Mouse (Mus musculus): ENCODE results near the gene Timm10. TPM values are rescaled to one million over a fixed set of nuclear protein-coding genes. Genes with fewer than 3 reads are reported as not detected.

Gene Timm10
- polyA plus RNA-seq, 1 experiment from 2014 or later = 35.8 TPM

DNA sequence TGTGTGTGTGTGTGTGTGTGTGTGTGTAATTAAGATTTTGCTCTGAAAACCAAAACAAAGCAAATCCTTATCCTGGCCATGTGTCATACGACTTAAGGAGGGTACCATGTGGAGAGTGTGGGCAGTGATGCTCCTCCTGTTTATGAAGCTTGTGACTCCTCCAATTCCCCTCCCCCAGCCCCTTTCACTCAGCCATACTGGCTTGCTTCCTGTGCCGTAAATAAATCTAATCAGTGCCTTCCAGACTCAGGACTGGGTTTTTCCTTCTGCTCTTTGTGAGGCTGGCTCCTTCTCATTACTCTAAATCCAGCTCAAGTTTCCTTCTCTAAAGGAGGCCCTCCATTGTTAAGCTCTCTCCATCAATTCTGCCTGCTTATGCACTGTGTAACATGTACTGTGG is 3.6 kb upstream of the Timm10 start:
- no peaks in the 10 kb centered on the region for H3K36me3 ChIP-seq
- no peak overlapping the region for H3K9ac ChIP-seq (replicated peaks)
- no peak overlapping the region for H3K4me3 ChIP-seq
- H3K27me3 ChIP-seq = peaks cover 14% of the 10 kb centered on the region
- no peak overlapping the region for H3K4me2 ChIP-seq (replicated peaks)
- no peaks in the 10 kb centered on the region for H3K9me3 ChIP-seq
- 40% methylated on average over 2 of the region's 2 CpGs for WGBS
- no peak overlapping the region for H3K27ac ChIP-seq (replicated peaks)
- no peak for ATAC-seq (ENCODE audit: low FRiP score, low read depth)
- H3K4me1 ChIP-seq = peaks cover 8% of the 10 kb centered on the region

DNA sequence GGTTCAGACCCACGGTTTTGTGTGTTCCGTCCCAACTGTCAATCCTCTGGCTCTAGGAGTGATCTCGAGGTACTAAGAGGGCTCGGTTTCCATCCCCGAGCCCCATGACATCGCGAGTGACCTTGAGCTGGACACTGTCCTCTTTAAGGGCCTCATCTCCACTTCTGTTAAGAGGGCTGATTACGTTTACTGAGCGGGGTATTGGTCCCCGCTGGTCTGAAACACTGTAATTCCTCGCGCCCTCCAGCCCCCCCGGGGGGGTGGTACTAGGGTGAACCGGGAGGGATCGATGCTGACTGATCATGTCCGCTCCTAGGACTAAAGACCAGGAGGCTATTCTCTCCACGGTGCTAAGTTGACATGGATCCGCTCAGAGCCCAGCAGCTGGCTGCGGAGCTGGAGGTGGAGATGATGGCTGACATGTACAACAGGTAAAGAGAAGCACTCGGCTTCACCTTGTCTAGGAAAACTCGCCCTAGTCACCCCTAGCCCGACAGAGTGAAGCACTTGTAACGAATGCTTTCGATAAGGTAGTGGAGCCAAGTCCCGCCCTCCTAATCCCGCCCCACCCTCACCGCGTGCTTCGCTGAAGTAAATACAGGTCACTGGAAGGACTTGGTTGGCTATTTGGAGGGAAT is 605 bp downstream of the Timm10 start:
- 1% methylated on average over 29 of the region's 29 CpGs for WGBS
- peak overlapping the region; percentile 84 for H3K4me3 ChIP-seq
- no peaks in the 10 kb centered on the region for H3K9me3 ChIP-seq
- peaks cover 11% of the 10 kb centered on the region for H3K4me1 ChIP-seq
- peak; percentile 5; the same call in 1 of the 2 replicates for ATAC-seq (ENCODE audit: low FRiP score, low read depth)
- H3K27ac ChIP-seq (replicated peaks) = no peak overlapping the region
- peak overlapping the region; percentile 81 for H3K9ac ChIP-seq (replicated peaks)
- peaks cover 7% of the 10 kb centered on the region; the same call in 1 of the 2 replicates for H3K36me3 ChIP-seq
- no peaks in the 10 kb centered on the region for H3K27me3 ChIP-seq
- H3K4me2 ChIP-seq (replicated peaks) = peak overlapping the region; percentile 99

DNA sequence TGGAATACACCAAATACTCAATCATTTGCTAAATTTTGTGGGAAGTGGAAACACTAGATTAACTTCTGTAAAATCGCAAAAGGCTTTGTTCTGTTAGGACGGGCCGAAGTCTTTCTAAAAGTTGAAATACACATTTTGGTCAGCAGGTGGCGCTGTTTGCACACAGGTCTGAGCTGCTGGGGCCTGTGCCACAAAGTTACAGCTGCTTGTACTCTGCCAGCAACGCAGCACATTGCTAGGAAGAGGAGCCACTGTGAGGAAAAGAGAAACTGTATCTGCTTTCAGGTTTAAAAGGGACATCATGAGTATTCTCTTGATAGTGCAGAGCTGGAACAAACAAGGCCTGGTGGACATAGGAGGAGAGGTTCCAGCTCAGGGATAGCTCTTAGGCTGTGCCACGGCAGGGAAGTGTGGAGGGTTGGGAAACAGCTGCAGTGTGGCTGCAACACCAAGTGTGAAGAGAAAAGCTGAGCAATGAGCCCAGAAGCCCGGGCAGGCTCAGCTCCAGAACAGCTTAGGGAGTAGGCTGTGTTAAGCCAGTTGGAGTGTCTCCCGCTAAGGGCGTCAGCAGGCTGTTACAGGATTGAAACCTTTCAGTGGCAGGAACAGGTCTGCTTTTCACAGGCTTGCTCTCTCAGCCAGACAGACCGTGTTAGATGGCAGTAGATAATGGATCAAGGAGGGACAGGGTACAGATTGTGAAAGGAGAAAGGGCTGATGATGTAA is 5.0 kb downstream of the Timm10 start:
- Histone ChIP-seq H3K9ac (replicated peaks) (no peak overlapping the region), H3K36me3 (peaks cover 7% of the 10 kb centered on the region; the same call in 1 of the 2 replicates), H3K27me3 (peaks cover under 1% of the 10 kb centered on the region; the same call in 1 of the 2 replicates), H3K9me3 (no peaks in the 10 kb centered on the region), H3K4me3 (no peak overlapping the region), H3K4me1 (peaks cover 11% of the 10 kb centered on the region), H3K4me2 (replicated peaks) (no peak overlapping the region), H3K27ac (replicated peaks) (no peak overlapping the region)
- WGBS = 38% methylated on average over 10 of the region's 10 CpGs
- peak; percentile 57 for ATAC-seq (ENCODE audit: low FRiP score, low read depth)

DNA sequence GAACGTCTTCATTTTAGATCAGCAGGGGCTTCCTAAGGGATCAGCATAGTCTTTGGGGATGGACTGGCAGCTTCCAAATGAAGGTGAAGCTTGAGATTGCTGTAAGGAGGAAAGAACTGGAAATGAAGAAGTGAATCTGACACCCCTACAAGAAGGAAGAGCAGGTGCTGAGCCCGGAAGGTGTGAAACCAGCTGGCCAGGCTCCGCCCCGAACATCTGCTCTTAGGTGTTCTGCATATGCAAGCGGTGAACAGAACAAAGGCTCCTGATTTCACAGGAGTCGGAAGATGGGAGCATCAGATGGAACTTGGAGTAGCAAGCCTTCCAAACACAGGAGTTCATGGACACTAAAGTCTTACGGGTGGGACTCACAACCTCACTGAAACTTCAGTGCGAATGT is 10.3 kb downstream of the Timm10 start:
- 73% methylated on average over 8 of the region's 8 CpGs for WGBS
- Histone ChIP-seq H3K27me3 (peaks cover 43% of the 10 kb centered on the region), H3K36me3 (no peaks in the 10 kb centered on the region), H3K27ac (replicated peaks) (no peak overlapping the region), H3K4me1 (peaks cover 32% of the 10 kb centered on the region), H3K4me2 (replicated peaks) (no peak overlapping the region), H3K9ac (replicated peaks) (no peak overlapping the region), H3K4me3 (no peak overlapping the region), H3K9me3 (no peaks in the 10 kb centered on the region)
- ATAC-seq (ENCODE audit: low FRiP score, low read depth) = no peak

DNA sequence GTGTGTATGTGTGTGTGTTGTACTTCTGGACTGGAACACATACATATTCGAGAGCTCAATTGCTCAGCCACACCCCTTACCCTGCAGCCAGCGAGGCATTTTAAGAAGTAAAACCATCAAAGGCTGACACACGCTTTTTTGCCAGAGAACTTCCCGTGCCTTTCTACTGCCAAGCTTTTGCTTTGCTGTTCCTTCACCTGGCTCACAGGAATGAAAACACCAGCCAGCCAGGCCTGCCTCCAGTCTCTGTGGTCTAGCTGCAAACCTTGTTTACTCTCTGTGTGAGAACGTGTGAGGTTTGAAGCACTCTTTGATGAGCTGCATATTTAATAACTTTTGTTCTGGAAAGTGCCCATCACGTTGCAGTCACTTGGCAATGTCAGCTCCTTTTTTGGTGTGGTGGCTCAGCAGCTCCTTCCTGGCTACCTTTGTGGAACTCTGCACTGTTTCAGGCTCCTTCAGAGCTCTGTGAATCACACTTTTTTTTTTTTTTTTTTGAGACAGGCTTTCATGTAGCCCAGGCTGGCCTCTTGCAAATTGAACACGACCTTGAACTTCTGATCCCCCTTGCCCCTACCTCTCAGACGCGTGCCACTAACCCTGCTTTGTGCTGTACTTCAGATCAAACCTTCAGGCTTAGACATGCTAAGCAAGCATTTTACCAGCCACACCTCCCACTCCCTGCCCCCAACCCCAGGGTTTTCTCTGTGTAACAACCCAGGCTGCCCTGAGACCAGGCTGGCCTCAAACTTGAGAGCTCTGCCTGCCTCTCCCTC is 11.2 kb downstream of the Timm10 start:
- no peak for ATAC-seq (ENCODE audit: low FRiP score, low read depth)
- H3K9me3 ChIP-seq = no peaks in the 10 kb centered on the region
- H3K4me2 ChIP-seq (replicated peaks) = no peak overlapping the region
- H3K9ac ChIP-seq (replicated peaks) = no peak overlapping the region
- peaks cover 32% of the 10 kb centered on the region for H3K4me1 ChIP-seq
- H3K36me3 ChIP-seq = no peaks in the 10 kb centered on the region
- peaks cover 43% of the 10 kb centered on the region for H3K27me3 ChIP-seq
- H3K27ac ChIP-seq (replicated peaks) = no peak overlapping the region
- WGBS = 32% methylated on average over 9 of the region's 9 CpGs
- no peak overlapping the region for H3K4me3 ChIP-seq

DNA sequence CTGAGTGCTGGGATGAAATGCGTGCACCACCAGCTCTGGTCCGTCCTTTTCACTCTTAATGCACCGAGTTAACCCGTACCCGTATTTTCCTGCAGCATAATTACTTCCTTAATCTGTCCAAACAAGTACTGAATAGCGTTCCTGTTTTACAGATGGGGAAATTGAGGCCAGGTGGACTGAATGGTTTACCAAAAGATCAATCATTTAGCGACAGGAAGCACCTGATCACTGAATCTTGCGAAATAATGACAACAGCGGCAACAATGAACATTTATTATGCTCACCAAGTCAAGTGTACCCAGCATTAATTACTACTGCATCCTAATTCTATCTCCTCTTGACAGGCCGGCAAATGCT is 11.8 kb downstream of the Timm10 start, which contains the start of gene Slc43a1:
Gene Slc43a1 (plus strand): TSS at position 258 of the 357 bp plus-strand sequence.
- H3K27me3 ChIP-seq = peaks cover 43% of the 10 kb centered on the region
- 17% methylated on average over 10 of the region's 10 CpGs for WGBS

DNA sequence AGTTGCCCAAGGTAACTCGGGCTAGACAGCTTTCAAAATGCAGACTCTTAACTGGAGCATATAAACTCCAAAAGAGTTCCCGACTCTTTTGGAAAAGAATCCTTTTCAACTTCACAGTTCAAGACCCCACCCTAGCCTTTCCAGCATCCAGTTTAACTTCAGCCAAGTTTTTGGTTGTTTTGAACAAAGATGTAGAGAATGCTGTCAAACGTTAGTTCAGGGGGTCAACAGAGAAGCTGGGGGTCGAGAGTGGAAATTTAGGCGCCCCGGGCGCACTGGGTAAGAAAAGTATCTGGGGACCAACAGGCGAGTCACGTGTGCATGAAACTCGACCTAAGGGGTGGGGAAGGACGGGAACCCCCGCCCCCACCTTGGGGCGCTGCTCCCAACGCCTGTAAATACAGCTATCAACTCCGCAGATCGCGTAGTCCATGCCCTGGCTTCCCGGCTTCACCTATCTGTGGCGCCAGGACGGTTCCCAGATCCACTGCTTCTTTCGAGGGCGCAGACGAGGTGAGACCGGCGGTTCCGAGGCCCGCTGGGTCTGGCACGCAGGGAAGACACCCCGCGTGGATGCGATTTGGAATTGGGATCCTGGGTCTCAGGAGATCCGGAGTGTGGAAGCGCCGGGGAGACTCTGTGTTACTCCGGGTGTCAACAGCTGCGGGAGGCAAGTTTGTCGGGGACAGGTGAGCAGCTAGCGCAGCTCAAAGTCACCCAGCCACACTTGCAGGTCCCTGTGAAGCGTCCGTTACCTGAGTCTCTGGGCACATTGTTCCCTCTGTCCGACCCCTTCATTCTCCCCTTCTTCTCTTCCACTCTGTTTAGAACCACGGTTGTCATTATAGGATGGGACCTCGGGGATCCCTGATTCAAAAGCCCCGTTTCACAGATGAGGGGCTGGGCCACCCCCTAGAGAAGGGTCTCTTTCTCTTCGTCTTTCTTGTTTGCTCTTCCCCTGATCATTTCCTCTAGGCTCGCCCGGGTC is 12.5 kb downstream of the Timm10 start:
- H3K27me3 ChIP-seq = peaks cover 43% of the 10 kb centered on the region
- peak overlapping the region; percentile 70 for H3K9ac ChIP-seq (replicated peaks)
- peak; percentile 13 for ATAC-seq (ENCODE audit: low FRiP score, low read depth)
- under 1% methylated on average over 47 of the region's 47 CpGs for WGBS
- no peak overlapping the region for H3K27ac ChIP-seq (replicated peaks)
- H3K4me3 ChIP-seq = peak overlapping the region; percentile 58
- 0 out of 2 replicates have a peak, but pooled peaks cover 4% of the 10 kb centered on the region for H3K36me3 ChIP-seq
- no peaks in the 10 kb centered on the region for H3K9me3 ChIP-seq
- peaks cover 32% of the 10 kb centered on the region for H3K4me1 ChIP-seq
- H3K4me2 ChIP-seq (replicated peaks) = peak overlapping the region; percentile 99

More for the DNA sequence above, 11.8 kb downstream of the Timm10 start, which contains the start of gene Slc43a1:
- H3K36me3 ChIP-seq = 0 out of 2 replicates have a peak, but pooled peaks cover under 1% of the 10 kb centered on the region
- H3K4me1 ChIP-seq = peaks cover 32% of the 10 kb centered on the region
- H3K9me3 ChIP-seq = no peaks in the 10 kb centered on the region
- H3K9ac ChIP-seq (replicated peaks) = peak within 1 kb of the TSS; percentile 70
- H3K4me3 ChIP-seq = peak within 1 kb of the TSS; percentile 58
- peak within 1 kb of the TSS; percentile 99 for H3K4me2 ChIP-seq (replicated peaks)
- ATAC-seq (ENCODE audit: low FRiP score, low read depth) = no peak
- H3K27ac ChIP-seq (replicated peaks) = no peak within 1 kb of the TSS

DNA sequence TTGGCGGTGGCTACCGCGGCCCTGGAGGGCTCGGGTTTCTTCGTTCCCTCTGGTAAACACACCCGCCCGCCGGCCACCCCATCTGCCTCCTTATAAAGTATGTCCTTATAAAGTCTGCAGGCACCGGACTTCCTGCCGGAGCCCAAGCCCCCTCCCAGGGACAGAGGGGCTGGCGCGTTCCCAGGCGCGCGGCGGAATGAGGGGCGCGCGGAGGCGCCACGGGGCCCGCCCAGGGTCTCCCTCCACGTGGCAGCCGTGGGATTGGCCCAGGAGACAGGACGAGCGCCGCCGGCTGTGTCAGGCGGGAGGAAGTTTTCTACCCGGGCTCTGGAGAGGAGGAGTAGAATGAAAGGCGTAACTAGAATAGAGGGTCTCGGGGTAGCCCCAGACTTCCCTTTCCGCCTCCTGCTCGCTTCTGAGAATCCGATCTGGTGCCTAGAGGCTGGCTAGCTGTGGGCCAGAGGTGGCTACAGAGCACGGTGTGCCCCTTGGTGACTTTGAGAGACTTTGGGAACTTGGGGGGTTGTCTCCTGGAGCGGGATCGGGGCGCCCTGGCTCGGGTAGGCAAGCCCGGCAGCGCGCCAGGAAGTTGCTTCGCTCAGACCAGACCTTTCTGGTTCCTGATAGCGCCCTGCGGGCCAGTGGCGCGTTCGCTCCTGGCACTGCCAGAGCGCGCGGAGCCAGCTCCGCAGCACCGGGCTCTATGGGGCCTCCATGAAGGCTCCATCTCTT is 13.4 kb downstream of the Timm10 start:
- under 1% methylated on average over 53 of the region's 54 CpGs for WGBS
- Histone ChIP-seq H3K9me3 (no peaks in the 10 kb centered on the region), H3K36me3 (0 out of 2 replicates have a peak, but pooled peaks cover 4% of the 10 kb centered on the region), H3K4me2 (replicated peaks) (peak overlapping the region; percentile 99), H3K9ac (replicated peaks) (peak overlapping the region; percentile 70), H3K27me3 (peaks cover 43% of the 10 kb centered on the region), H3K27ac (replicated peaks) (peak overlapping the region; percentile 36; the same call in 1 of the 2 replicates), H3K4me3 (peak overlapping the region; percentile 58), H3K4me1 (peaks cover 32% of the 10 kb centered on the region)
- peak; percentile 90 for ATAC-seq (ENCODE audit: low FRiP score, low read depth)

DNA sequence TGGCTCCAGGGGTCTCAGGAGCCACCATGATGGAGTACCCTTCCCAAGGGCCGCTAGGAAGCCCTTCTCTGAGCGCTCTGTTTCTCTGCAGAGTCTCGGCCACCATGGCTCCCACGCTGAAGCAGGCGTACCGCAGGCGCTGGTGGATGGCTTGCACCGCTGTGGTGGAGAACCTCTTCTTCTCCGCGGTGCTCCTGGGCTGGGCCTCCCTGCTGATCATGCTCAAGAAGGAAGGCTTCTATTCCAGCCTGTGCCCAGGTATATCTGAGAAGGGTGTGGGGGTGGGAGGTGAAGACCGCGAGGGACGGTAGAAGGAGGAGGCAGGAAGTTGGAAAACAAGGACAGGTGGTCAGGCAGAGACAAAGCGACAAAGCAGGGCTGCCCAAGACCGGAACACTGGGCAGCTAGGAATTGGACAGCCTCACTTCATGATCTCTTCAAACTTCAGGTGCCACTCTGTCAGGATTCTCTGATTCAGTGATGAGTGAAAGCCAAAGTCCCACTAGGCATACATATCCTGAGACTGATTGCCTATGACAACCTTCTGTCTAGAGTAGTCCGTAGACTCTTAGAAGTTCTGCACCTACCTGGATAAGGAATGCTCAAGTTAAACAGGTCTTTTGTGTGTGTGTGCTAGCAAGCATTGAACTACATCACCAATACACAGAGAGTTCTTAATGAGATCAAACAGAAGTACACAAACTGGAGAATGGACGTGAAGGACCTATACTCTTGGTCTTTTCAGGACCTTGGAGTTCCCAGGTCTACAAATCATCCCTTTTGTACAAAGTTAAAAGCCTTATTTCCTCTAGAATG is 14.2 kb downstream of the Timm10 start:
- H3K36me3 ChIP-seq = 0 out of 2 replicates have a peak, but pooled peaks cover 4% of the 10 kb centered on the region
- peak overlapping the region; percentile 36; the same call in 1 of the 2 replicates for H3K27ac ChIP-seq (replicated peaks)
- peak overlapping the region; percentile 58 for H3K4me3 ChIP-seq
- 10% methylated on average over 17 of the region's 17 CpGs for WGBS
- no peaks in the 10 kb centered on the region for H3K9me3 ChIP-seq
- H3K4me2 ChIP-seq (replicated peaks) = peak overlapping the region; percentile 99
- H3K4me1 ChIP-seq = peaks cover 32% of the 10 kb centered on the region
- peaks cover 43% of the 10 kb centered on the region for H3K27me3 ChIP-seq
- peak overlapping the region; percentile 70 for H3K9ac ChIP-seq (replicated peaks)
- ATAC-seq (ENCODE audit: low FRiP score, low read depth) = no peak; the same call in 1 of the 2 replicates

DNA sequence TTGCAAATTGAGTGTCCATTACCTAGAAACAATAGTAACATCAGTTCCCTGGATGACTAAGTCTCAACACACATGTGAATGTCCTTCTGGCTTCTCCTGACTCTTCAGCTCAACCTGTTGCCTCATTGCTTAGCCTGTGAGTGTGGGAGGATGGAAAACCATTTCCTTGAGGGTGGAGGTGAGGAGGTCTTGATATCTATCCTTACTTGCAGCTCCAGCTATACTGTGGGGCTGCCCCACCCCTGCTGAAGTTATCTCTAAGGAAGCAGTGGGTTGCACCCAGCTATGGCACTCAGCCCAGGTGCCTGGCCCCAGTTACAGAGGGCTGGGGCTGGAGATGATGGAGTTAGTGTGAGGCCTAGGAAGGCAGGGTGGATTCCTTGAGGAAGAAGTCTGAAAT is 15.1 kb downstream of the Timm10 start:
- no peak for ATAC-seq (ENCODE audit: low FRiP score, low read depth)
- no peak overlapping the region for H3K27ac ChIP-seq (replicated peaks)
- H3K4me3 ChIP-seq = no peak overlapping the region
- no peak overlapping the region for H3K9ac ChIP-seq (replicated peaks)
- H3K4me1 ChIP-seq = peaks cover 32% of the 10 kb centered on the region
- 0 out of 2 replicates have a peak, but pooled peaks cover 4% of the 10 kb centered on the region for H3K36me3 ChIP-seq
- peaks cover 42% of the 10 kb centered on the region for H3K27me3 ChIP-seq
- H3K9me3 ChIP-seq = no peaks in the 10 kb centered on the region
- peak overlapping the region; percentile 99; the same call in 1 of the 2 replicates for H3K4me2 ChIP-seq (replicated peaks)

Measured in midbrain, embryonic 12.5 days (tissue).